Mouse (Mus musculus): ENCODE measurements around the gene Apip.

GRCm38 (mm10) chr2:103069752-103070405 lies 3.6 kb upstream of the Apip start:
- TF ChIP-seq CTCF (IDR thresholded peaks at IDR 0.05; ENCODE audit: borderline replicate concordance, insufficient read depth, low read length) (no peak), POLR2A (IDR thresholded peaks at IDR 0.05; ENCODE audit: low read depth, low read length) (no peak)
